Mouse (Mus musculus): ENCODE measurements around the gene Trp53bp1. TPM values are rescaled to one million over a fixed set of nuclear protein-coding genes. Genes with fewer than 3 reads are reported as not detected.

Trp53bp1 gene
- polyA plus RNA-seq, 1 experiment from 2014 or later, result 24.4 TPM

- H3K9me3 ChIP-seq (replicated peaks; ENCODE audit: low read length), result no peaks in the 10 kb centered on the region
- DNase-seq (ENCODE audit: low spot score) (no peak), ATAC-seq (replicated peaks; ENCODE audit: low FRiP score, low read depth) (no peak)
- no peak for TF ChIP-seq CTCF (IDR thresholded peaks at IDR 0.05; ENCODE audit: low read depth)
- no peak overlapping the region for H3K4me3 ChIP-seq (replicated peaks; ENCODE audit: low read depth, low read length)
- no peak overlapping the region for H3K27ac ChIP-seq
- H3K27me3 ChIP-seq (ENCODE audit: insufficient read depth, low read length), result peaks cover 5% of the 10 kb centered on the region; the same call in 1 of the 2 replicates
- no peaks in the 10 kb centered on the region for H3K36me3 ChIP-seq (ENCODE audit: insufficient read depth, low read length)
- no peak overlapping the region for H3K4me2 ChIP-seq (ENCODE audit: low read length)
- H3K9ac ChIP-seq (ENCODE audit: low read depth, low read length), result no peak overlapping the region
- H3K4me1 ChIP-seq (replicated peaks; ENCODE audit: insufficient read depth, low read length), result peaks cover 11% of the 10 kb centered on the region
- 16% methylated on average over 9 of the region's 9 CpGs for WGBS
Measured at GRCm38 (mm10) chr2:121297701-121298100, 26.5 kb upstream of the Trp53bp1 start.

DNA sequence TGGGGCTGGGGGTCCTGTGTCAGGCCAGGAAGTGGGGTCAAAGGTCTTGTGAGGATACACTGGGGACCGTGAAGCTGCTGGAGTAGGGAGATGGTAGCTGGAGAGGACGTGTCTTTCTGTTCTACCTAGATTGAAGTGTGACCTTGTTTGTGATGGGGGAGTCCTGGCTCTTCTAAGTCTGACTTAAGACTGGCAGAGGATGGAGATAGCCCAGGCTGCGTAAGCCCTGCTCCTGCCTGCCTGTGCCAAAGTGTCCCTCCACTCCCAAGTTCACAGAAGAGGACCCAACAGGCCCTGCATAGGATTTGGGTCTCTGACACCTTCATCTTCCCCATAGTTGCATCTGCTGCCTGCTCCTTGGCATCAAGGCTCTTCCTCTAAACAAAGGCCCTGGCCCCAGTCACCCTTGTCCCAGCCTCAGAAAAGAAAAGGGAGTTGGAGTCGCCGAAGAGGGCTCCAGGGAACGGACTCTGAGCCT is 25.6 kb upstream of the Trp53bp1 start:
- H3K27me3 ChIP-seq (ENCODE audit: insufficient read depth, low read length), result peaks cover 5% of the 10 kb centered on the region; the same call in 1 of the 2 replicates
- H3K4me2 ChIP-seq (ENCODE audit: low read length), result peak overlapping the region; percentile 63; the same call in 1 of the 2 replicates
- TF ChIP-seq CTCF (IDR thresholded peaks at IDR 0.05; ENCODE audit: low read depth), result no peak
- no peak overlapping the region for H3K9ac ChIP-seq (ENCODE audit: low read depth, low read length)
- no peak for DNase-seq (ENCODE audit: low spot score)
- no peak overlapping the region for H3K4me3 ChIP-seq (replicated peaks; ENCODE audit: low read depth, low read length)
- no peaks in the 10 kb centered on the region for H3K36me3 ChIP-seq (ENCODE audit: insufficient read depth, low read length)
- 17% methylated on average over 6 of the region's 6 CpGs for WGBS
- H3K4me1 ChIP-seq (replicated peaks; ENCODE audit: insufficient read depth, low read length), result peaks cover 11% of the 10 kb centered on the region
- no peaks in the 10 kb centered on the region for H3K9me3 ChIP-seq (replicated peaks; ENCODE audit: low read length)
- H3K27ac ChIP-seq, result no peak overlapping the region
- no peak for ATAC-seq (replicated peaks; ENCODE audit: low FRiP score, low read depth)

GRCm38 (mm10) chr2:121295608-121296571 is 24.7 kb upstream of the Trp53bp1 start:
- Histone ChIP-seq H3K27ac (no peak overlapping the region), H3K4me3 (replicated peaks; ENCODE audit: low read depth, low read length) (peak overlapping the region; percentile 37), H3K36me3 (ENCODE audit: insufficient read depth, low read length) (no peaks in the 10 kb centered on the region), H3K4me2 (ENCODE audit: low read length) (peak overlapping the region; percentile 63), H3K4me1 (replicated peaks; ENCODE audit: insufficient read depth, low read length) (peaks cover 11% of the 10 kb centered on the region), H3K27me3 (ENCODE audit: insufficient read depth, low read length) (peaks cover 5% of the 10 kb centered on the region), H3K9me3 (replicated peaks; ENCODE audit: low read length) (no peaks in the 10 kb centered on the region), H3K9ac (ENCODE audit: low read depth, low read length) (0 out of 2 replicates have a peak overlapping the region, but pooled peaks have one; percentile 31)
- ATAC-seq (replicated peaks; ENCODE audit: low FRiP score, low read depth) (peak; percentile 30), DNase-seq (ENCODE audit: low spot score) (no peak)
- no peak for TF ChIP-seq CTCF (IDR thresholded peaks at IDR 0.05; ENCODE audit: low read depth)
- WGBS, result 3% methylated on average over 15 of the region's 15 CpGs

- TF ChIP-seq CTCF (IDR thresholded peaks at IDR 0.05; ENCODE audit: low read depth), result no peak
- peak overlapping the region; percentile 63 for H3K4me2 ChIP-seq (ENCODE audit: low read length)
- DNase-seq (ENCODE audit: low spot score), result peak; percentile 78
- no peaks in the 10 kb centered on the region for H3K9me3 ChIP-seq (replicated peaks; ENCODE audit: low read length)
- peaks cover 14% of the 10 kb centered on the region for H3K4me1 ChIP-seq (replicated peaks; ENCODE audit: insufficient read depth, low read length)
- 0 out of 2 replicates have a peak overlapping the region, but pooled peaks have one; percentile 31 for H3K9ac ChIP-seq (ENCODE audit: low read depth, low read length)
- H3K4me3 ChIP-seq (replicated peaks; ENCODE audit: low read depth, low read length), result peak overlapping the region; percentile 37
- peak; percentile 30; the same call in 1 of the 2 replicates for ATAC-seq (replicated peaks; ENCODE audit: low FRiP score, low read depth)
- 3% methylated on average over 18 of the region's 18 CpGs for WGBS
- H3K27ac ChIP-seq, result peak overlapping the region; percentile 27; the same call in 1 of the 2 replicates
- H3K27me3 ChIP-seq (ENCODE audit: insufficient read depth, low read length), result peaks cover 8% of the 10 kb centered on the region
- no peaks in the 10 kb centered on the region for H3K36me3 ChIP-seq (ENCODE audit: insufficient read depth, low read length)
Measured at GRCm38 (mm10) chr2:121294753-121295607, 23.8 kb upstream of the Trp53bp1 start.

DNA sequence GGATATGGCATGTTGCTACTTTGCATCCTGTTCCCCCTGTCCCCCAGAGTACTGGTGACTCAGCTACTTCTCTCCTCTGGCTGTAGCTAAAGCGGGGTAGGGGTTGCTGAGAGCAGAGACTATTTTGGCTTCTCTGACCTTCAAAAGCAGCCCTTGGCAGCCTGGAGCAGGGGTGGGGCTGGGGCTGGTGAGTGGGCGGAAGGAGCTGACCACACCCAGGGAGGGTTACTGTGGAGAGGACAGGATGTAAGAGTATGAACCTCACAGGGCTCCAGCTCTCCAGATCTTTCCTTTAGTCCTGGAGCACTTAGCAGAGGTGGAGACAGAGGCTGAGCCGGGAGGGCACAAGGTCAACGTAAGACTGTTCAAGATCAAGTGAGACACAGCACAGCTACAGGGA is 23.0 kb upstream of the Trp53bp1 start:
- Histone ChIP-seq H3K4me1 (replicated peaks; ENCODE audit: insufficient read depth, low read length) (peaks cover 18% of the 10 kb centered on the region), H3K27me3 (ENCODE audit: insufficient read depth, low read length) (peaks cover 12% of the 10 kb centered on the region), H3K36me3 (ENCODE audit: insufficient read depth, low read length) (no peaks in the 10 kb centered on the region), H3K4me3 (replicated peaks; ENCODE audit: low read depth, low read length) (no peak overlapping the region), H3K4me2 (ENCODE audit: low read length) (peak overlapping the region; percentile 63), H3K9me3 (replicated peaks; ENCODE audit: low read length) (no peaks in the 10 kb centered on the region), H3K9ac (ENCODE audit: low read depth, low read length) (no peak overlapping the region), H3K27ac (no peak overlapping the region; the same call in 1 of the 2 replicates)
- DNase-seq (ENCODE audit: low spot score) (no peak), ATAC-seq (replicated peaks; ENCODE audit: low FRiP score, low read depth) (no peak)
- no peak for TF ChIP-seq CTCF (IDR thresholded peaks at IDR 0.05; ENCODE audit: low read depth)
- 29% methylated on average over 4 of the region's 4 CpGs for WGBS

Measured in kidney, postnatal 0 days (tissue).